Mouse (Mus musculus) midbrain, embryonic 11.5 days (tissue): ENCODE data around the gene Cul4a. TPM values are rescaled to one million over a fixed set of nuclear protein-coding genes. Genes with fewer than 3 reads are reported as not detected.
A peak's percentile ranks its signal among the peaks of the same experiment; 100 is the strongest.

Source experiments
- ATAC-seq: fragments of 200-750 bp; cut with Nextera tagmentation; 2 replicates; pipeline ENCODE4 v1.8.0; 2017; ENCODE audit warnings: moderate TSS enrichment, moderate library complexity; ENCODE audit not compliant: low FRiP score
- DNase-seq: peaks from one replicate; pipeline ENCODE4 v3.0.0; 2015; ENCODE audit warnings: low spot score; ENCODE audit errors: missing footprints
- H3K27ac ChIP-seq: fragments of 300-500 bp; sonication (generic); 2 replicates; pipeline ENCODE4 v1.5.1; 2014; ENCODE audit warnings: low read depth, low read length
- H3K27me3 ChIP-seq: fragments of 300-500 bp; sonication (generic); 2 replicates; pipeline ENCODE4 v1.6.1; 2014; ENCODE audit warnings: mild to moderate bottlenecking, low read length, moderate library complexity, mixed read lengths; ENCODE audit not compliant: control insufficient read depth, insufficient read depth
- H3K36me3 ChIP-seq: fragments of 300-500 bp; sonication (generic); 2 replicates; pipeline ENCODE4 v1.6.1; 2014; ENCODE audit warnings: mild to moderate bottlenecking, low read length, moderate library complexity, mixed read lengths; ENCODE audit not compliant: control insufficient read depth, insufficient read depth
- H3K4me1 ChIP-seq: fragments of 300-500 bp; sonication (generic); 2 replicates; pipeline ENCODE4 v1.6.1; 2014; ENCODE audit warnings: low read length; ENCODE audit not compliant: control insufficient read depth, insufficient read depth
- H3K4me2 ChIP-seq: fragments of 300-500 bp; sonication (generic); 2 replicates; pipeline ENCODE4 v1.6.1; 2014; ENCODE audit warnings: mild to moderate bottlenecking, moderate library complexity
- H3K4me3 ChIP-seq: fragments of 300-500 bp; sonication (generic); 2 replicates; pipeline ENCODE4 v1.5.1; 2014; ENCODE audit warnings: low read depth, low read length
- H3K9ac ChIP-seq: fragments of 300-500 bp; sonication (generic); 2 replicates; pipeline ENCODE4 v1.6.1; 2014; ENCODE audit warnings: low read length
- H3K9me3 ChIP-seq: fragments of 300-500 bp; sonication (generic); 2 replicates; pipeline ENCODE4 v1.6.1; 2016; ENCODE audit warnings: low read length; ENCODE audit not compliant: control insufficient read depth
- WGBS: fragments of 180-500 bp; shearing (Covaris S2); extraction: QIAGEN DNeasy Blood & Tissue Kit; methylation state at CpG from one replicate; pipeline ENCODE4 v1.1.7; 2014; 5-methylcytosine and 5-hydroxymethylcytosine counted together
- polyA plus RNA-seq: library from polyadenylated mRNA; unstranded; fragments of >200 nt; fragmentation: Nextera tagmentation; extraction: Ambion mirVana; gene quantifications from 2 replicates; pipeline ENCODE4 v1.2.1, GENCODE M21; 2014

The Cul4a gene
- polyA plus RNA-seq, 1 experiment from 2014 or later, result 90.1 TPM

DNA sequence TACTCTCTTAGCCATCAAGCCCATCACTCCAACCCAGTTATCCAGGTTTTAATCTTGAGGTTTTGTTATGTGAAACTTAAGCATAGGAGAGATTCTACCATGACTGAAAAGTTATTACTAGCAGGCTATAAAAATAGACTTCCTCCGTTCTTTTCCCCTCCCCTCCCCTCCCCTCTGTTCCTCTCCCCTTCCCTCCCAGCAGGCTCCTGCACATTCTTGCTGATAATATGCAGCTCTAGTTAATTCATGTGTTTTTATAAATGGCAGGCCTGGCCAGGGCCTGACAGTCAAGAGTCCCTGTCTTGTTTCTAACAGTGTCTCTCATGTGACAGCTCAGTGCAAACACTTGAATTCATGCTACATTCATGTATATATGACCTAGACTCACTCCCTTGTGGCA lies 65.1 kb downstream of the Cul4a start:
- DNase-seq, result no peak

DNA sequence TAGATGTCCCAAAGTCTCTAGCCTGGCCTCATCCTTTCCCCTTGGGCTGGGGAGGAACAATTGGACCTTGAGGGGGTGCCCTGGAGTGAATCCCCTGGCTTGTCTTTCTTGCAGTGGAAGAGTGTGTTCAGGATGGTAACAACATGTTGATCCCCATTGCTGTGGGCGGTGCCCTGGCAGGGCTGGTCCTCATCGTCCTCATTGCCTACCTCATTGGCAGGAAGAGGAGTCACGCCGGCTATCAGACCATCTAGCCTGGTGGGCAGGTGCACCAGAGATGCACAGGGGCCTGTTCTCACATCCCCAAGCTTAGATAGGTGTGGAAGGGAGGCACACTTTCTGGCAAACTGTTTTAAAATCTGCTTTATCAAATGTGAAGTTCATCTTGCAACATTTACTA lies 68.9 kb downstream of the Cul4a start:
- no peak overlapping the region for H3K9ac ChIP-seq
- no peak overlapping the region for H3K27ac ChIP-seq
- DNase-seq (peak; percentile 57), ATAC-seq (no peak)
- H3K4me3 ChIP-seq, result no peak overlapping the region
- no peaks in the 10 kb centered on the region for H3K27me3 ChIP-seq
- WGBS, result 95% methylated on average over 4 of the region's 4 CpGs
- peaks cover 32% of the 10 kb centered on the region for H3K36me3 ChIP-seq
- H3K9me3 ChIP-seq, result no peaks in the 10 kb centered on the region
- H3K4me2 ChIP-seq, result no peak overlapping the region
- H3K4me1 ChIP-seq, result no peaks in the 10 kb centered on the region

More for the DNA sequence above, 65.1 kb downstream of the Cul4a start:
- no peak overlapping the region for H3K4me2 ChIP-seq
- no peak overlapping the region for H3K9ac ChIP-seq
- H3K4me3 ChIP-seq, result no peak overlapping the region
- H3K9me3 ChIP-seq, result no peaks in the 10 kb centered on the region
- H3K4me1 ChIP-seq, result no peaks in the 10 kb centered on the region
- no peak for ATAC-seq
- WGBS, result 78% methylated on average over 1 of the region's 1 CpGs
- no peak overlapping the region for H3K27ac ChIP-seq
- H3K36me3 ChIP-seq, result peaks cover 28% of the 10 kb centered on the region
- H3K27me3 ChIP-seq, result no peaks in the 10 kb centered on the region

DNA sequence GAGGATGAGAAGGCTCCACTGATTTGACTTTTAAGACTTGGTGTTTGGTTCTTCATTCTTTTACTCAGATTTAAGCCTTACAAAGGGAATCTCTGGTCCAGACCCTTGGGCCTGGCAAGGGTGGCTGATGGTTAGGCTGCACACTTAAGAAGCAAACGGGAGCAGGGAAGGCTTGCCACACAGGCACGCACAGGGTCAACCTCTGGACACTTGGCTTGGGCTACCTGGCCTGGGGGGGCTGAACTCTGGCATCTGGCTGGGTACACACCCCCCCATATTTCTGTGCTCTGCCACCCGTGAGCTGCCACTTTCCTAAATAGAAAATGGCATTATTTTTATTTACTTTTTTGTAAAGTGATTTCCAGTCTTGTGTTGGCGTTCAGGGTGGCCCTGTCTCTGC lies 69.4 kb downstream of the Cul4a start:
- Histone ChIP-seq H3K36me3 (peaks cover 32% of the 10 kb centered on the region), H3K27ac (no peak overlapping the region), H3K4me1 (no peaks in the 10 kb centered on the region), H3K9ac (no peak overlapping the region), H3K27me3 (no peaks in the 10 kb centered on the region), H3K9me3 (no peaks in the 10 kb centered on the region), H3K4me2 (no peak overlapping the region), H3K4me3 (no peak overlapping the region)
- ATAC-seq, result no peak
- 96% methylated on average over 4 of the region's 4 CpGs for WGBS
- DNase-seq, result peak; percentile 21

DNA sequence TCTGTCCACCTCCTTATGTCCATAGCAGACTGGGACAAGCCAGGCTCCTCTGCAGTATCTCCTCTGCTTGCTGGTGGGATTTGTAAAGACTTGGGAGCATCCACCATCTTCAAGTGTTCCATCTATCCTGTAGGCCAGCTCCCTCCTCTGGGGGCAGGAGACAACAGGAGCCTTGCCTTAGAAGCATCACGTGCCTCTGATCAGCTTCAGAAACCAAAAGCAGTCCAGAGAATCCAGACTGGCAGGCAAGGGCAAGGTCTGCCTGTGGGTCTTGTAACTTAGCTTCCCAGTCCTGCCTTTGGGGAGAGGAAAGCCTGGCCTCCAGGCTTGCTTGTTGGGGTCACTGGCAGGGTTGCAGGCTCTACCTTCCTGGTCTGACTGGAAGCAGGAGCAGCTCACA lies 70.2 kb downstream of the Cul4a start:
- H3K4me1 ChIP-seq, result no peaks in the 10 kb centered on the region
- no peaks in the 10 kb centered on the region for H3K27me3 ChIP-seq
- no peak for ATAC-seq
- no peak overlapping the region for H3K9ac ChIP-seq
- no peak overlapping the region for H3K4me2 ChIP-seq
- no peak overlapping the region for H3K4me3 ChIP-seq
- H3K9me3 ChIP-seq, result no peaks in the 10 kb centered on the region
- H3K36me3 ChIP-seq, result peaks cover 32% of the 10 kb centered on the region
- DNase-seq, result no peak
- H3K27ac ChIP-seq, result no peak overlapping the region
- 86% methylated on average over 1 of the region's 1 CpGs for WGBS

DNA sequence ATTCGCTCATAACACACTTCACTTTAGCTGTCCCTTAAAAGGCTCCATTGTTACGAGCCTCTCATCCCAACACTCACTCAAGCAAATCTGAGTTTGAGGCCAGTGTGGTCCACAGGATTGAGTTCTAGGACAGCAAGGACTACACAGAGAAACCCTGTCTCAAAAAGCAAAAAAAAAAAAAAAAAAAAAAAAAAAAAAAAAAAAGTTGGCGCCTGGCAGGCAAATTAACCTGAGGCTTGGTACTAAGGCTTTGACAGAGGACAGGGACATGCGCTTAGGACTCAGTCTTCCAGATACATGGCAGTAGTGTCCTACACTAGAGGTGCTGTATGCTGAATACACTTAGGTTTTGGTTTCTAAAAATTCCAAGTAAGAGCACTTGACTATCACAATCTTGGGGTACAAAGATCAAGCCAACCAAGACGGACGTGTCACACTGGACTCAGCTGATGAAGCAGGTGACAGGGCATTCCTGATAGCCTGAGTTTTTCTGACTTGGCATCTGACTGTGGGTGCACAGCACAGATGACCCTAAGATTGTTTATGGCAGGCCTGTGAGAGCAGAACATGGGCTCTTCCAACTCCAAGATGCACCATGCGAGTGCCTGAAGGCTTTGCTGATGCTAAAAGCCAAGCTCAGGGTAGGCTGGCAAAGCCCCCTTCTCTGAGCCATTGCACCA lies 71.9 kb downstream of the Cul4a start:
- Histone ChIP-seq H3K27ac (no peak overlapping the region), H3K9ac (no peak overlapping the region), H3K9me3 (no peaks in the 10 kb centered on the region), H3K36me3 (peaks cover 30% of the 10 kb centered on the region), H3K4me2 (no peak overlapping the region), H3K27me3 (no peaks in the 10 kb centered on the region), H3K4me1 (no peaks in the 10 kb centered on the region), H3K4me3 (no peak overlapping the region)
- WGBS, result 92% methylated on average over 7 of the region's 7 CpGs
- ATAC-seq (no peak), DNase-seq (no peak)

DNA sequence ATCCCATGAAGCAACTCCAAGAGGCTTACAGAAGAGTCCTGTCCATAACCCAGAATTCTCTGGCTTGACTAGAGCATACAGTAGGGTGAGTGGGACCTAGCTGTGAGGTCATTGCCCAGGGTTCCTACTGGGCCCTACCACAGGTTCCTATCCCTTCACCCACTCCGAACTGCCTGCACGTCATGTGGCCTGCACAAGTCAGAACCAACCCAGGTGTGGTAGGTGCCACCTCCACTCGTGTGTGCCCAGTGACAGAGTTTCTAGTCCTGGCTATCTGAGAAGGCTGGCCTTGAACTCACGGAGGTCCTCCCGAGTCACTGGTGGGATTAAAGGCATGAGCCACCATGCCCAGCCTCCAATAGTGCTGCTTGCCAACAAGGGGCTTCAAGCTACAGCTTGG lies 72.7 kb downstream of the Cul4a start:
- 95% methylated on average over 5 of the region's 5 CpGs for WGBS
- Histone ChIP-seq H3K9ac (no peak overlapping the region), H3K4me2 (no peak overlapping the region), H3K4me1 (no peaks in the 10 kb centered on the region), H3K4me3 (no peak overlapping the region), H3K9me3 (no peaks in the 10 kb centered on the region), H3K36me3 (peaks cover 24% of the 10 kb centered on the region), H3K27me3 (no peaks in the 10 kb centered on the region), H3K27ac (no peak overlapping the region)
- DNase-seq, result no peak
- no peak for ATAC-seq

DNA sequence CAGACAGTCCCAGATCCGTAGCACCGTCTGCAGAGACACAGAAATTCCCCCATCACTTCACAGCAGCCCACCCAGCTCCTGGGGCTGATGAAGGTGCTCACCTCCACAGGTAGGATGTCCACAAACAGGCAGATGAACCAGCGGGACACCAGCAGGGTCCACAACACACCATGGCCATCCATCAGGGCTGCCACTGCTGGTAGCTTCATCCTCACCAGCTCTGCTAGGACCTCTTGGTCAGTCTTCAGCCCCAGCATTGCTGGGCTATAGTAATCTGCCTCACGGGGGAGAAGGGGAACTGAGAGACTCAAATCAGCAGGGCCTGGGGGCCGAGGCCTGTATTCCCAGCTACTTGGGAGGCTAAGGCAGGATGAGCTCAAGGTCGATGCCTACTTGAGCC lies 74.1 kb downstream of the Cul4a start:
- DNase-seq (no peak), ATAC-seq (no peak)
- H3K4me3 ChIP-seq, result no peak overlapping the region
- no peaks in the 10 kb centered on the region for H3K4me1 ChIP-seq
- peaks cover 15% of the 10 kb centered on the region for H3K36me3 ChIP-seq
- no peak overlapping the region for H3K27ac ChIP-seq
- no peak overlapping the region for H3K4me2 ChIP-seq
- no peak overlapping the region for H3K9ac ChIP-seq
- no peaks in the 10 kb centered on the region for H3K27me3 ChIP-seq
- WGBS, result 78% methylated on average over 6 of the region's 6 CpGs
- no peaks in the 10 kb centered on the region for H3K9me3 ChIP-seq

DNA sequence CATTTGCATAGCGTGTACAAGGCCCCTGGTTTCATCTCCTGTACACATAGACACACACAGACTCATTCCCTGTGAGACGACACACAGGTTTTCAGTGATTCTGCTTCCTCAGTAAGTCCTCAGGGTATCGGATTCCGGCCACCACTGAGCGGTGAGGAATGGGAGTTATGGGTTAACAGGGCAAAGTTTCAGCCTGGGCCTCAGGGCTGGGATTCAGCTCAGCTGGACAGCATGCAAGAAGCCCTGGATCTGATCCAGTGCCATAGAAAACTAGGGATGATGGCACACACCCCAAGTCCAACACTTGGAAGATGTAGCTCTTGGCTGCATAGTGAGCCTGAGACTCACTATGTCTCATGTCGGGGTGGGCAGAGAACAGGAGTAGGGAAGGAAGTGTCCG lies 74.5 kb downstream of the Cul4a start:
- DNase-seq, result no peak
- 86% methylated on average over 7 of the region's 7 CpGs for WGBS
- Histone ChIP-seq H3K4me1 (no peaks in the 10 kb centered on the region), H3K4me2 (no peak overlapping the region), H3K9ac (no peak overlapping the region), H3K9me3 (no peaks in the 10 kb centered on the region), H3K27me3 (no peaks in the 10 kb centered on the region), H3K36me3 (peaks cover 13% of the 10 kb centered on the region), H3K4me3 (no peak overlapping the region), H3K27ac (no peak overlapping the region)
- ATAC-seq, result no peak

DNA sequence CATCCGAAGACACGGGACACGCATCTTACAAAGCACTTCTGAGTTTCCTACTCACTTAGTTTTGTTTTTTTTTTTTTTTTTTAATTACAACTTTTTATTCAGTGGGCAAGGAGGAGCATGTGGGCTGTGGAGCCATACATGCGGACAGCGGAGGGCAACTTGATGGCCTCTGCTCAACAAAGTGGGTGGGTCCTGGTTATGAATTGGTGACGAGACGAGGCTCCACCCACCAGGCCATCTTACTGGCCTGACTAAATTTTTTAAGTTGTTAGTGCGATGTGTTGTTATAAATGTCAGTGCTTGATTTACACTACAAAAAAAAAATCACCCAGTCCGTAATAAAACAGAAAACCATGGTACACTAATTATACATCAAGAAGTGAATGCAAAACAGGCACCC lies 75.0 kb downstream of the Cul4a start:
- WGBS, result 89% methylated on average over 9 of the region's 9 CpGs
- DNase-seq (no peak), ATAC-seq (no peak)
- H3K4me3 ChIP-seq, result no peak overlapping the region
- no peak overlapping the region for H3K4me2 ChIP-seq
- H3K4me1 ChIP-seq, result no peaks in the 10 kb centered on the region
- no peaks in the 10 kb centered on the region for H3K9me3 ChIP-seq
- H3K9ac ChIP-seq, result no peak overlapping the region
- no peak overlapping the region for H3K27ac ChIP-seq
- H3K36me3 ChIP-seq, result peaks cover 9% of the 10 kb centered on the region; the same call in 1 of the 2 replicates
- H3K27me3 ChIP-seq, result no peaks in the 10 kb centered on the region
